Mouse (Mus musculus) embryonic fibroblast, embryonic 13.5 days (primary cell): Measurements from ENCODE around the gene Ccna1. TPM values are rescaled to one million over a fixed set of nuclear protein-coding genes. Genes with fewer than 3 reads are reported as not detected.

Experiments used
- H3K27ac ChIP-seq: 2 replicates; pipeline ENCODE4 v1.5.1; 2012; ENCODE audit warnings: low read length, control low read depth, inconsistent platforms; ENCODE audit not compliant: insufficient read depth
- H3K4me1 ChIP-seq: 2 replicates; pipeline ENCODE4 v1.6.1; 2011; ENCODE audit warnings: low read length; ENCODE audit not compliant: control insufficient read depth, insufficient read depth
- H3K4me3 ChIP-seq: 2 replicates; pipeline ENCODE4 v1.5.1; 2011; ENCODE audit warnings: mild to moderate bottlenecking, control low read depth, low read length; ENCODE audit not compliant: insufficient read depth
- CTCF ChIP-seq: IDR thresholded peaks from 2 replicates; pipeline ENCODE4 v1.5.1; 2011; ENCODE audit warnings: mild to moderate bottlenecking, control low read depth, low read length, moderate library complexity, borderline replicate concordance; ENCODE audit not compliant: insufficient read depth
- POLR2A ChIP-seq: IDR thresholded peaks from 2 replicates; pipeline ENCODE4 v1.6.1; 2011; ENCODE audit warnings: low read depth, mild to moderate bottlenecking, control low read depth, low read length, moderate library complexity
- polyA plus RNA-seq: library from polyadenylated mRNA; stranded (reverse); fragments of >200 nt; gene quantifications from 2 replicates; pipeline ENCODE4 v1.2.4, GENCODE M21; 2011; ENCODE audit warnings: low read depth; ENCODE audit not compliant: missing spikeins, insufficient read length

Ccna1 gene
- polyA plus RNA-seq, 1 experiment: 0.70 TPM

GRCm38 (mm10) chr3:55025502-55025901, 29.8 kb downstream of the Ccna1 start:
- H3K27ac ChIP-seq: no peak overlapping the region
- no peak overlapping the region for H3K4me3 ChIP-seq
- H3K4me1 ChIP-seq: no peaks in the 10 kb centered on the region
- no peak for TF ChIP-seq CTCF
- TF ChIP-seq POLR2A: no peak

- H3K4me1 ChIP-seq: no peaks in the 10 kb centered on the region
- no peak for TF ChIP-seq POLR2A
- no peak overlapping the region for H3K4me3 ChIP-seq
- no peak overlapping the region for H3K27ac ChIP-seq
These were observed 32.0 kb downstream of the Ccna1 start for GRCm38 (mm10) chr3:55023347-55023746.

- TF ChIP-seq CTCF: no peak
- no peak for TF ChIP-seq POLR2A
- H3K4me3 ChIP-seq: no peak overlapping the region
- H3K27ac ChIP-seq: no peak overlapping the region
- H3K4me1 ChIP-seq: no peaks in the 10 kb centered on the region
These were observed 33.1 kb downstream of the Ccna1 start for GRCm38 (mm10) chr3:55022247-55022646.

- H3K4me3 ChIP-seq: no peak overlapping the region
- TF ChIP-seq CTCF (no peak), POLR2A (no peak)
- H3K4me1 ChIP-seq: no peaks in the 10 kb centered on the region
- no peak overlapping the region for H3K27ac ChIP-seq
These were observed 42.8 kb downstream of the Ccna1 start for GRCm38 (mm10) chr3:55012536-55012935.

DNA sequence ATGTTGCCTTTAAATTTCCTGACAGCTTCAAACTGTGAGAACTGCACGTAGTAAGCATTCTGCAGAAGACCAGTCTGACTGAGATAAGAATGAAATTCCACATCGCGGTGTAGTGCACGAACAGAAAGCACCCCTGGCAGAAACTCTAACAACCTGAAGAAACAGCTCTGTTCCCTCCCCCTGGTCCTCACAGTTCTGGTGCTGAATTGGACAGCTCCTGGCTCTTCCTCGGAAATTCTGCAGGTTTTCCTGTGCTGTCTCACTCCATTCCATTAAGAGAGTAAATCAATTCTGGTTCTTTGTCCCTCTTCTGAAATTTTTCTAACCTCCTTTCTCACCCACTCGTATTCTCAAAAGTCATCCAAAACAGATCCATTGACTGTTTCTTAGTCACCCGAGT, 43.6 kb downstream of the Ccna1 start:
- Histone ChIP-seq H3K27ac (no peak overlapping the region), H3K4me1 (no peaks in the 10 kb centered on the region), H3K4me3 (no peak overlapping the region)
- TF ChIP-seq POLR2A (no peak), CTCF (no peak)

GRCm38 (mm10) chr3:55008965-55009741, 46.1 kb downstream of the Ccna1 start:
- TF ChIP-seq POLR2A: no peak
- no peak for TF ChIP-seq CTCF
- Histone ChIP-seq H3K4me3 (no peak overlapping the region), H3K4me1 (no peaks in the 10 kb centered on the region), H3K27ac (no peak overlapping the region)

GRCm38 (mm10) chr3:55004036-55004435, 51.3 kb downstream of the Ccna1 start:
- no peaks in the 10 kb centered on the region for H3K4me1 ChIP-seq
- TF ChIP-seq POLR2A (no peak), CTCF (no peak)
- H3K4me3 ChIP-seq: no peak overlapping the region
- H3K27ac ChIP-seq: no peak overlapping the region

GRCm38 (mm10) chr3:55001677-55002076, 53.6 kb downstream of the Ccna1 start:
- TF ChIP-seq POLR2A (no peak), CTCF (no peak)
- no peak overlapping the region for H3K27ac ChIP-seq
- H3K4me3 ChIP-seq: no peak overlapping the region
- H3K4me1 ChIP-seq: no peaks in the 10 kb centered on the region

Other genes with a start within 250 kb of the Ccna1 start
- gene Rfxap, start 247.7 kb downstream of the Ccna1 start, polyA plus RNA-seq: 11.4 and 18.5 TPM in 2 replicates
- gene Sertm1, start 139.6 kb downstream of the Ccna1 start, polyA plus RNA-seq: not detected in 2 replicates
- 63.0 and 70.3 TPM in 2 replicates for gene Spg20, start 56.6 kb upstream of the Ccna1 start, polyA plus RNA-seq
- gene Ccdc169, start 81.8 kb upstream of the Ccna1 start, polyA plus RNA-seq: 0.17 and 0.35 TPM in 2 replicates
- 0.21 TPM in 1 of 2 replicates, not detected in the other for gene Sohlh2, start 126.5 kb upstream of the Ccna1 start, polyA plus RNA-seq
- gene Dclk1, start 186.9 kb upstream of the Ccna1 start, polyA plus RNA-seq: 39.1 and 89.6 TPM in 2 replicates